Mouse (Mus musculus) heart, postnatal 0 days (tissue): ENCODE measurements around the gene Sik3. TPM values are rescaled to one million over a fixed set of nuclear protein-coding genes. Genes with fewer than 3 reads are reported as not detected.
"Not testable (repeated sequence)": the region's sequence is repeated elsewhere in the genome, so short reads cannot be mapped to it uniquely, and the experiment has no call there.

Experiments used
- ATAC-seq: fragments of 200-750 bp; cut with Nextera tagmentation; 2 replicates; pipeline ENCODE4 v1.8.0; 2017; ENCODE audit warnings: low read depth, moderate number of reproducible peaks, moderate library complexity; ENCODE audit not compliant: insufficient read depth
- DNase-seq: peaks from one replicate; pipeline ENCODE4 v3.0.0-alpha.2; 2016; ENCODE audit warnings: low spot score
- H3K27ac ChIP-seq: fragments of 300-500 bp; sonication (generic); 2 replicates; pipeline ENCODE4 v1.5.1; 2014; ENCODE audit warnings: low read depth, mild to moderate bottlenecking
- H3K27me3 ChIP-seq: fragments of 300-500 bp; sonication (generic); 2 replicates; pipeline ENCODE4 v1.6.1; 2014; ENCODE audit warnings: low read length, mixed read lengths; ENCODE audit not compliant: control insufficient read depth, insufficient read depth
- H3K36me3 ChIP-seq: fragments of 300-500 bp; sonication (generic); replicated peaks from 2 replicates; pipeline ENCODE4 v1.6.1; 2014; ENCODE audit warnings: low read length, mixed read lengths; ENCODE audit not compliant: control insufficient read depth, insufficient read depth
- H3K4me1 ChIP-seq: fragments of 300-500 bp; sonication (generic); 2 replicates; pipeline ENCODE4 v1.6.1; 2014; ENCODE audit warnings: antibody characterized with exemption; ENCODE audit not compliant: control insufficient read depth, insufficient read depth
- H3K4me2 ChIP-seq: fragments of 300-500 bp; sonication (generic); 2 replicates; pipeline ENCODE4 v1.6.1; 2014; ENCODE audit warnings: low read depth, mild to moderate bottlenecking, low read length, moderate library complexity
- H3K4me3 ChIP-seq: fragments of 300-500 bp; sonication (generic); 2 replicates; pipeline ENCODE4 v1.5.1; 2014; ENCODE audit warnings: low read depth, low read length
- H3K9ac ChIP-seq: fragments of 300-500 bp; sonication (generic); replicated peaks from 2 replicates; pipeline ENCODE4 v1.6.1; 2014; ENCODE audit warnings: low read depth, low read length, mixed read lengths
- H3K9me3 ChIP-seq: fragments of 300-500 bp; sonication (generic); replicated peaks from 2 replicates; pipeline ENCODE4 v1.6.1; 2016; ENCODE audit warnings: low read length; ENCODE audit not compliant: control insufficient read depth
- CTCF ChIP-seq: IDR thresholded peaks from 2 replicates; pipeline ENCODE4 v1.5.1; 2016; ENCODE audit warnings: antibody characterized with exemption, control low read depth, low read depth
- EP300 ChIP-seq: IDR thresholded peaks from 2 replicates; pipeline ENCODE4 v1.6.1; 2016; ENCODE audit warnings: antibody characterized with exemption, low read depth
- WGBS: fragments of 180-500 bp; shearing (Covaris S2); extraction: QIAGEN DNeasy Blood & Tissue Kit; methylation state at CpG from one replicate; pipeline ENCODE4 v1.1.7; 2014; 5-methylcytosine and 5-hydroxymethylcytosine counted together
- polyA plus RNA-seq: library from polyadenylated mRNA; unstranded; fragments of >200 nt; fragmentation: Nextera tagmentation; extraction: Ambion mirVana; gene quantifications from 2 replicates; pipeline ENCODE4 v1.2.1, GENCODE M21; 2015
- total RNA-seq: library from RNA; depleted of rRNA; stranded (reverse); fragments of >200 nt; gene quantifications from 2 replicates; pipeline ENCODE4 v1.2.3, GENCODE M21; 2014; ENCODE audit warnings: low replicate concordance

Gene Sik3
- total and polyA plus RNA-seq, 2 experiments from 2014 or later = 13.1 to 35.3 TPM

- H3K36me3 ChIP-seq = peaks cover 5% of the 10 kb centered on the region; the same call in 1 of the 2 replicates
- H3K4me3 ChIP-seq = no peak overlapping the region
- DNase-seq = peak; percentile 40
- H3K9ac ChIP-seq = no peak overlapping the region
- peak overlapping the region; percentile 74 for H3K27ac ChIP-seq
- WGBS = 65% methylated on average over 8 of the region's 8 CpGs
- no peak; the same call in 1 of the 2 replicates for ATAC-seq
- H3K9me3 ChIP-seq = no peaks in the 10 kb centered on the region
- no peak overlapping the region for H3K4me2 ChIP-seq
- TF ChIP-seq EP300 (no peak), CTCF (no peak)
- peaks cover 54% of the 10 kb centered on the region for H3K4me1 ChIP-seq
- no peaks in the 10 kb centered on the region for H3K27me3 ChIP-seq
Observed at GRCm38 (mm10) chr9:46152067-46153015, 139.7 kb downstream of the Sik3 start.

DNA sequence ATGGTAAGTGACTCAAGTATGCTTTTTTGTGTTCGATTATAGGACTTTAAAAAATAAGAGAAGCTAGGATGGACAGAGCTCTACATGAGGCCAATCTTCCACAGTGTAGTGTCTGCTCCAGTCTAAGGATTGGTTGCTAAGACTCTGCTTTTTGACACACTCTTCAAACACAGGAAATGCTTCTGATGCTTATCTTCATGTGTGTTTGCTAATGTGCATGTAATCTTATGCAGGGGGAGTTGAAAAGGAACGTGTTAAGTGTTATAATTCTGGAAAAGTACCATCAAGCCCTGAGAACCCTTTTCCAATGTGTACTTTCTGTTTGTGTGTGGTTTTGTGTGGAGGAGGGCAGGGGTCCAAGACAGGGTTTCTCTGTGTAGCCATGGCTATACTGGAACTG is 141.8 kb downstream of the Sik3 start:
- Histone ChIP-seq H3K27me3 (no peaks in the 10 kb centered on the region), H3K36me3 (peaks cover 5% of the 10 kb centered on the region; the same call in 1 of the 2 replicates), H3K4me3 (no peak overlapping the region), H3K4me2 (no peak overlapping the region), H3K9ac (no peak overlapping the region), H3K4me1 (peaks cover 44% of the 10 kb centered on the region), H3K27ac (no peak overlapping the region), H3K9me3 (no peaks in the 10 kb centered on the region)
- WGBS = 56% methylated on average over 2 of the region's 2 CpGs
- DNase-seq = no peak
- no peak for TF ChIP-seq EP300
- TF ChIP-seq CTCF = no peak
- ATAC-seq = no peak

- H3K36me3 ChIP-seq = peaks cover 5% of the 10 kb centered on the region; the same call in 1 of the 2 replicates
- WGBS = 69% methylated on average over 4 of the region's 4 CpGs
- DNase-seq = no peak
Observed at GRCm38 (mm10) chr9:46155026-46155425, 142.4 kb downstream of the Sik3 start.

DNA sequence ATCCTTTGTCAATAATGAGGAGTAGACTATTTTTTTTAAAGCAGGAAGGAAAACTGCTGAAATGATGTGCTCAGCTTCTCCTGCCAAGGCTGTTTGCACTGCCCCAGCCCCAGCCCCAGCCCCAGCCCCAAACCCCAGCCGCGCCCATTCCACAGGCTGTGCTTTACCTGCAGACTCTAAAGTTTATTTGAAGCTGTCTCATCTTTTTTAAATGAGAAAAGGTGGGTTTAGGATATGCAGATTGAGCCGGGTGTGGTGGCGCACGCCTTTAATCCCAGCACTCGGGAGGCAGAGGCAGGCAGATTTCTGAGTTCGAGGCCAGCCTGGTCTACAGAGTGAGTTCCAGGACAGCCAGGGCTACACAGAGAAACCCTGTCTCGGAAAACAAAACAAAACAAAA is 143.2 kb downstream of the Sik3 start:
- not testable (repeated sequence) for DNase-seq, H3K4me3 ChIP-seq, H3K9ac ChIP-seq, H3K27ac ChIP-seq, H3K27me3 ChIP-seq, H3K4me2 ChIP-seq, H3K9me3 ChIP-seq, ATAC-seq, H3K36me3 ChIP-seq
- peaks cover 31% of the 10 kb centered on the region for H3K4me1 ChIP-seq
- WGBS = 90% methylated on average over 7 of the region's 8 CpGs

More at GRCm38 (mm10) chr9:46155026-46155425, 142.4 kb downstream of the Sik3 start:
- H3K4me2 ChIP-seq = no peak overlapping the region
- TF ChIP-seq CTCF = no peak
- TF ChIP-seq EP300 = no peak
- no peaks in the 10 kb centered on the region for H3K27me3 ChIP-seq
- no peak overlapping the region for H3K4me3 ChIP-seq
- H3K9ac ChIP-seq = no peak overlapping the region
- ATAC-seq = no peak
- no peaks in the 10 kb centered on the region for H3K9me3 ChIP-seq
- H3K27ac ChIP-seq = no peak overlapping the region
- H3K4me1 ChIP-seq = peaks cover 39% of the 10 kb centered on the region

DNA sequence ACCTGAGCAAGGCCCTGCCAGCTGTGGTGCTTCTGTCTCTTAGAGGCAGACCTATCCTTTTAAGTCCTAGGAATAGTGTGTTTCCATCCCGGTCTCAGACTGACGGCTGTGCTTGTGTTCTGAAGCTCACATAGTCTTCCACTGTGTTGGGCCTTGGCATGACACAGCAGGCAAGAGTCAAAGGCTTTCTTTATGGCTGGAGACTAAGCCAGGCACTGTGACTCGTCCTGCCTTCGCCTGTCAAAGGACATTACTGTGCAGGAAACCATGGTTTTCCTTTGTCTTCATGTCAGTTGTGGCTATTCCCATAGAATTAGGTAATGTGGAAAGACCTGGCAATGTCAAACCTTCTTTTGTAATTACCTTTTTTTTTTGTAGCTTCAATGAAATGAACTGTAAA is 144.1 kb downstream of the Sik3 start:
- TF ChIP-seq EP300 (no peak), CTCF (no peak)
- 0 out of 2 replicates have a peak, but pooled peaks have one; percentile 17 for ATAC-seq
- 50% methylated on average over 4 of the region's 4 CpGs for WGBS
- Histone ChIP-seq H3K4me1 (peaks cover 22% of the 10 kb centered on the region), H3K4me3 (no peak overlapping the region), H3K9me3 (no peaks in the 10 kb centered on the region), H3K36me3 (peaks cover 5% of the 10 kb centered on the region; the same call in 1 of the 2 replicates), H3K27ac (peak overlapping the region; percentile 40), H3K27me3 (no peaks in the 10 kb centered on the region), H3K9ac (no peak overlapping the region), H3K4me2 (no peak overlapping the region)
- DNase-seq = no peak
